Mouse (Mus musculus) lung, adult 2 months (tissue): Measurements from ENCODE around the gene Dgkq.

Source experiments
- CTCF ChIP-seq: fragments of 200-500 bp; IDR thresholded peaks from 2 replicates; pipeline ENCODE4 v1.5.1; 2011; ENCODE audit warnings: mild to moderate bottlenecking, low read length, control low read depth; ENCODE audit not compliant: insufficient read depth
- POLR2A ChIP-seq: fragments of 200-500 bp; IDR thresholded peaks from 2 replicates; pipeline ENCODE4 v1.6.1; 2011; ENCODE audit warnings: low read depth, mild to moderate bottlenecking, control low read depth, low read length, borderline replicate concordance; ENCODE audit errors: extremely low read depth

DNA sequence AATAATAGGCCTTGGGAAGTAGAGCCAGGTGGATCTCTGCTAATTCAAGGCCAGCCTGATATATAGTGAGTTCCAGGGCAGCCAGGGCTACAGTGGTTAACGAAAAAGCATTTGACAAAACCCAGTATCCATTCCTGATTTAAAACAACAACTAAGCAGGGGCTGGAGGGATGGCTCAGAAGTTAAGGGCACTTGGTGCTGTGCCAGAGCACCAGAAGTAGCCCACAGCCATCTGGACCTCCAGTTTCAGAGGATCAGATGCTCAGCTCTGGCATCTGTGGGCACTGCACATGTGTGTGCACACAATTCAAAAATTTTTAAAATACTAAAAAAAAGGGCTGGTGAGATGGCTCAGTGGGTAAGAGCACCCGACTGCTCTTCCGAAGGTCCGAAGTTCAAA is 35.8 kb downstream of the Dgkq start:
- TF ChIP-seq POLR2A (no peak), CTCF (no peak)
